Mouse (Mus musculus) mouse embryonic stem cell (cell line): Measurements from ENCODE around the gene Sorcs3.

Source experiments
- in situ Hi-C, 2 experiments: fragments of 300-500 bp; cut with MboI; formaldehyde crosslinking; loops; 1 replicate in 1 of 2; 3 replicates in 1 of 2; pipeline ENCODE4 v1.14.3; 2019 to 2020; ENCODE audit warnings: low sequenced_read_pairs in 2 of 2, low pct_unique_long_range_greater_than_20kb in 1 of 2, mixed read lengths in 1 of 2; ENCODE audit not compliant: unreplicated experiment in 1 of 2

Gene Sorcs3

GRCm38 (mm10) chr19:48756831-48757230 lies 551.0 kb downstream of the Sorcs3 start:
- in situ Hi-C loops: no loop called here

- in situ Hi-C loops: no loop called here
These were observed 560.7 kb downstream of the Sorcs3 start for GRCm38 (mm10) chr19:48766524-48766923.

GRCm38 (mm10) chr19:48771565-48771964 lies 565.7 kb downstream of the Sorcs3 start:
- in situ Hi-C loops: no loop called here

- in situ Hi-C loops: no loop called here
These were observed 573.4 kb downstream of the Sorcs3 start for GRCm38 (mm10) chr19:48779095-48779765.

- in situ Hi-C loops: no loop called here
These were observed 575.0 kb downstream of the Sorcs3 start for GRCm38 (mm10) chr19:48780813-48781212.

GRCm38 (mm10) chr19:48782024-48782721 lies 576.3 kb downstream of the Sorcs3 start:
- in situ Hi-C loops: no loop called here

GRCm38 (mm10) chr19:48787269-48787668 lies 581.4 kb downstream of the Sorcs3 start:
- in situ Hi-C loops: no loop called here

- in situ Hi-C loops: no loop called here
These were observed 598.7 kb downstream of the Sorcs3 start for GRCm38 (mm10) chr19:48804546-48804945.

GRCm38 (mm10) chr19:48811541-48811940 lies 605.7 kb downstream of the Sorcs3 start:
- in situ Hi-C loops: no loop called here

- in situ Hi-C loops: no loop called here
These were observed 608.0 kb downstream of the Sorcs3 start for GRCm38 (mm10) chr19:48813823-48814222.

- in situ Hi-C loops: no loop called here
These were observed 609.2 kb downstream of the Sorcs3 start for GRCm38 (mm10) chr19:48815064-48815463.

- in situ Hi-C loops: no loop called here
These were observed 614.9 kb downstream of the Sorcs3 start for GRCm38 (mm10) chr19:48820493-48821282.

GRCm38 (mm10) chr19:48821283-48821715 lies 615.5 kb downstream of the Sorcs3 start:
- in situ Hi-C loops: no loop called here

GRCm38 (mm10) chr19:48834342-48834741 lies 628.5 kb downstream of the Sorcs3 start:
- in situ Hi-C loops: no loop called here

- in situ Hi-C loops: no loop called here
These were observed 633.6 kb downstream of the Sorcs3 start for GRCm38 (mm10) chr19:48839418-48839817.

- in situ Hi-C loops: no loop called here
These were observed 641.9 kb downstream of the Sorcs3 start for GRCm38 (mm10) chr19:48847700-48848099.

- in situ Hi-C loops: no loop called here
These were observed 644.6 kb downstream of the Sorcs3 start for GRCm38 (mm10) chr19:48850466-48850865.
